Mouse (Mus musculus) midbrain, embryonic 12.5 days (tissue): Measurements from ENCODE around the gene Dcbld2. TPM values are rescaled to one million over a fixed set of nuclear protein-coding genes. Genes with fewer than 3 reads are reported as not detected.

Experiments
- ATAC-seq: fragments of 200-750 bp; cut with Nextera tagmentation; 2 replicates; pipeline ENCODE4 v1.8.0; 2017; ENCODE audit warnings: low read depth, moderate TSS enrichment, moderate library complexity; ENCODE audit not compliant: low FRiP score
- H3K27ac ChIP-seq: fragments of 300-500 bp; sonication (generic); replicated peaks from 2 replicates; pipeline ENCODE4 v1.5.1; 2016; ENCODE audit warnings: mild to moderate bottlenecking
- H3K27me3 ChIP-seq: fragments of 300-500 bp; sonication (generic); 2 replicates; pipeline ENCODE4 v1.6.1; 2016; ENCODE audit warnings: mild to moderate bottlenecking
- H3K36me3 ChIP-seq: fragments of 300-500 bp; sonication (generic); 2 replicates; pipeline ENCODE4 v1.6.1; 2016
- H3K4me1 ChIP-seq: fragments of 300-500 bp; sonication (generic); 2 replicates; pipeline ENCODE4 v1.6.1; 2016
- H3K4me2 ChIP-seq: fragments of 300-500 bp; sonication (generic); replicated peaks from 2 replicates; pipeline ENCODE4 v1.6.1; 2016; ENCODE audit warnings: mild to moderate bottlenecking, moderate library complexity
- H3K4me3 ChIP-seq: fragments of 300-500 bp; sonication (generic); 2 replicates; pipeline ENCODE4 v1.5.1; 2016; ENCODE audit warnings: mild to moderate bottlenecking
- H3K9ac ChIP-seq: fragments of 300-500 bp; sonication (generic); replicated peaks from 2 replicates; pipeline ENCODE4 v1.6.1; 2016; ENCODE audit warnings: mild to moderate bottlenecking, moderate library complexity
- H3K9me3 ChIP-seq: fragments of 300-500 bp; sonication (generic); 2 replicates; pipeline ENCODE4 v1.6.1; 2016; ENCODE audit warnings: mild to moderate bottlenecking
- WGBS: fragments of 180-500 bp; shearing (Covaris S2); methylation state at CpG from one replicate; pipeline ENCODE4 v1.1.7; 2016; 5-methylcytosine and 5-hydroxymethylcytosine counted together
- polyA plus RNA-seq: library from polyadenylated mRNA; unstranded; fragments of >200 nt; fragmentation: Nextera tagmentation; extraction: Ambion mirVana; gene quantifications from 2 replicates; pipeline ENCODE4 v1.2.1, GENCODE M21; 2016

Gene Dcbld2
- polyA plus RNA-seq, 1 experiment from 2014 or later = 7.9 TPM

DNA sequence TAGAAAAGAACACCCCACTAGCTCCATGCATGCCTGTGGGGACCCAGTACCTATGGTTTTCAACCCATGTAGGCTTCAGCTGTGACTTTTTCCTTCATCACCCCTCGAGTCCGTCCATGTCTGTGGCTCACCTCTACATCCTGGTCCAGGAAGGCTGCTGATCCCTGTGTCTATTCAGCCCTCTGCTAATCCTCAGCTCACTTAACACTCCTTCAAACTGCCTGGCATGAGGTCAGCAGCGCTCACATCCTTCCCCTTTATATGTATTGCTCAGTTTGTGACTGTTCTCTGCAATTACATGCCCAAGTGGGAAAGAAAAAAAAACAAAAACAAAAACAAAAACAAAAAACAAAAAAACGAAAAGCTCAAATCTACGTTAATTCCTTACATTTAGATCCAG, 91.4 kb downstream of the Dcbld2 start:
- H3K27me3 ChIP-seq = no peaks in the 10 kb centered on the region
- peak overlapping the region; percentile 66 for H3K27ac ChIP-seq
- 0 out of 2 replicates have a peak, but pooled peaks have one; percentile 17 for ATAC-seq
- no peak overlapping the region for H3K4me3 ChIP-seq
- WGBS = 35% methylated on average over 5 of the region's 5 CpGs
- no peak overlapping the region for H3K4me2 ChIP-seq
- no peaks in the 10 kb centered on the region for H3K36me3 ChIP-seq
- no peak overlapping the region for H3K9ac ChIP-seq
- H3K4me1 ChIP-seq = peaks cover 26% of the 10 kb centered on the region
- H3K9me3 ChIP-seq = no peaks in the 10 kb centered on the region

- H3K9me3 ChIP-seq = no peaks in the 10 kb centered on the region
- no peaks in the 10 kb centered on the region for H3K36me3 ChIP-seq
- no peak overlapping the region for H3K4me3 ChIP-seq
- no peak overlapping the region for H3K4me2 ChIP-seq
- no peak overlapping the region for H3K9ac ChIP-seq
- no peaks in the 10 kb centered on the region for H3K27me3 ChIP-seq
- 32% methylated on average over 6 of the region's 6 CpGs for WGBS
- peak; percentile 34; the same call in 1 of the 2 replicates for ATAC-seq
- peaks cover 26% of the 10 kb centered on the region for H3K4me1 ChIP-seq
- H3K27ac ChIP-seq = peak overlapping the region; percentile 10; the same call in 1 of the 2 replicates
These were observed 93.6 kb downstream of the Dcbld2 start for GRCm38 (mm10) chr16:58501760-58502301.

- H3K36me3 ChIP-seq = no peaks in the 10 kb centered on the region
- no peaks in the 10 kb centered on the region for H3K27me3 ChIP-seq
- WGBS = 79% methylated on average over 6 of the region's 6 CpGs
- ATAC-seq = no peak
- no peak overlapping the region for H3K9ac ChIP-seq
- no peak overlapping the region for H3K27ac ChIP-seq
- H3K9me3 ChIP-seq = no peaks in the 10 kb centered on the region
- H3K4me1 ChIP-seq = peaks cover 26% of the 10 kb centered on the region
- no peak overlapping the region for H3K4me2 ChIP-seq
- H3K4me3 ChIP-seq = no peak overlapping the region
These were observed 94.3 kb downstream of the Dcbld2 start for GRCm38 (mm10) chr16:58502566-58502965.

DNA sequence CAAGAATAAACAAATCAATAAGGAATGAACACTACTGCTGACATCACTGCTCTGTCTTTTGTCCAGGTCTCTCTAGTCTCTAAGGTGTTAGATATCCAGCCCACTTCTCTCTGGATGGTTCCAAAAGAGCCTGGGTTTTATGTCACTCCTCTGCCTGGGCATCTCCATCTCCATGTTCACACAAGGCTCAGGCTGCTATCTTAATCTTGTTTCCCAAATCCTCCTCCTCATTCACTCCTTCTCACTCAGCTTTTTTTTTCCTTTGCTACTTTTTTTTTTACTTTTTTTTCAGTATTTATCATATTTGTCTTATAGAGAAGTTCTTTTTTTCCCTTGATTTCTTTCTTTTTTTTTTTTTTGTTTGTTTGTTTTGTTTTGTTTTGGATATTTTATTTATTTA, 96.7 kb downstream of the Dcbld2 start:
- Histone ChIP-seq H3K9ac (no peak overlapping the region), H3K27ac (no peak overlapping the region), H3K27me3 (no peaks in the 10 kb centered on the region), H3K4me1 (peaks cover 19% of the 10 kb centered on the region), H3K9me3 (no peaks in the 10 kb centered on the region), H3K36me3 (no peaks in the 10 kb centered on the region), H3K4me3 (no peak overlapping the region), H3K4me2 (no peak overlapping the region)
- ATAC-seq = no peak

DNA sequence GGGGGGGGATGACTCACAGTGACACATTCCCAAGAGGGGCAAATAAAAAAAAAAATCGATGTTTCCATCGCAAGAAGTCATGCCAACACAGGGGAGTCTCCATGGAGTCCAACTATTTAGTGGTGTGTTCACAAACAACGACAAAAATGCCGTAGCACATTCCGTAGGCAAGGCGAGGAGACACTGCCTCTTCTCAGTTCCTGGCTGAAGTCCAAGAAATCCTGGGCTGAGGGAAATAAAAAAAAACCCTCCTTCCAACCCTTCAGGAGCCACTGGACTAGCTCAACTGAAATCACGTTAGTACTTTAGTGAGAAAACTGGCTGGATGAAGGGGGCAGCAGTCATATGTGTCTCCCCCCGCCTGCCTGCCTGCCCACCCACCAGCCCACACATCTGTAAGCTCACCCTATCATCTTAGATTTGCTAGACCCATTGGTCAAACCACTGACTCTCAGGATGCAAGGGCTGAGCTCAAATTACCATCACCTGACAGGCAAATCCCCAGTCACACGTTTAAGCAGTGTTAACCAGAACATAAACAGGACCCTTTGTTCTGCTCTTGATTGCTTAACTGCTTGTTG, 104.0 kb downstream of the Dcbld2 start:
- Histone ChIP-seq H3K27me3 (no peaks in the 10 kb centered on the region), H3K4me1 (peaks cover 27% of the 10 kb centered on the region), H3K9me3 (no peaks in the 10 kb centered on the region), H3K9ac (no peak overlapping the region), H3K4me2 (no peak overlapping the region), H3K36me3 (no peaks in the 10 kb centered on the region), H3K27ac (no peak overlapping the region), H3K4me3 (no peak overlapping the region)
- WGBS = 45% methylated on average over 9 of the region's 9 CpGs
- ATAC-seq = peak; percentile 42

GRCm38 (mm10) chr16:58512887-58513286, 104.6 kb downstream of the Dcbld2 start:
- WGBS = 36% methylated on average over 3 of the region's 3 CpGs
- Histone ChIP-seq H3K9ac (no peak overlapping the region), H3K27me3 (no peaks in the 10 kb centered on the region), H3K36me3 (no peaks in the 10 kb centered on the region), H3K9me3 (no peaks in the 10 kb centered on the region), H3K4me1 (peaks cover 24% of the 10 kb centered on the region), H3K27ac (no peak overlapping the region), H3K4me3 (no peak overlapping the region), H3K4me2 (no peak overlapping the region)
- ATAC-seq = peak; percentile 55; the same call in 1 of the 2 replicates

- H3K27me3 ChIP-seq = no peaks in the 10 kb centered on the region
- peaks cover 22% of the 10 kb centered on the region for H3K4me1 ChIP-seq
- no peak overlapping the region for H3K4me2 ChIP-seq
- no peak overlapping the region for H3K27ac ChIP-seq
- no peak overlapping the region for H3K4me3 ChIP-seq
- no peaks in the 10 kb centered on the region for H3K36me3 ChIP-seq
- no peaks in the 10 kb centered on the region for H3K9me3 ChIP-seq
- H3K9ac ChIP-seq = no peak overlapping the region
- 40% methylated on average over 6 of the region's 6 CpGs for WGBS
- ATAC-seq = no peak
These were observed 105.5 kb downstream of the Dcbld2 start for GRCm38 (mm10) chr16:58513755-58514154.

DNA sequence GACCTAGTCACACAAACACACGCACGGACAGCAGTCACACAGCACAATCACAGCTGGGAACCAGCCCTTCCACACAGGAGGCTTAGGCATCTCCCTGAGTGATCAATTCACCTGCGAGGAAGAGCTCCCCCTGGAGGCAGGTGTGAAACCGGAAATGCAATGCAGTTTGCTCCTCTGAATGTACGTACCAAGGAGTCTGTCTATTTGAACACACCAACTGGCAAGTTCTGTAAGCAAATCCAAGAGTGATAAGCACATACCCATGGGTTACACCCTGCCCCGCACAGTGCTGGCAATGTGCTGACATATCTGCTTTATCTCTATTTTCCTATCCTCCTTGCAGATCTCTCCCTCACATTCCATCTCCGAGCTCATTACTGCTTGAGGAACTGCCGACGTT, 106.3 kb downstream of the Dcbld2 start:
- no peak overlapping the region for H3K4me3 ChIP-seq
- no peak for ATAC-seq
- H3K27me3 ChIP-seq = no peaks in the 10 kb centered on the region
- no peak overlapping the region for H3K27ac ChIP-seq
- H3K9me3 ChIP-seq = no peaks in the 10 kb centered on the region
- no peak overlapping the region for H3K4me2 ChIP-seq
- no peak overlapping the region for H3K9ac ChIP-seq
- H3K4me1 ChIP-seq = peaks cover 22% of the 10 kb centered on the region
- 89% methylated on average over 9 of the region's 9 CpGs for WGBS
- no peaks in the 10 kb centered on the region for H3K36me3 ChIP-seq

DNA sequence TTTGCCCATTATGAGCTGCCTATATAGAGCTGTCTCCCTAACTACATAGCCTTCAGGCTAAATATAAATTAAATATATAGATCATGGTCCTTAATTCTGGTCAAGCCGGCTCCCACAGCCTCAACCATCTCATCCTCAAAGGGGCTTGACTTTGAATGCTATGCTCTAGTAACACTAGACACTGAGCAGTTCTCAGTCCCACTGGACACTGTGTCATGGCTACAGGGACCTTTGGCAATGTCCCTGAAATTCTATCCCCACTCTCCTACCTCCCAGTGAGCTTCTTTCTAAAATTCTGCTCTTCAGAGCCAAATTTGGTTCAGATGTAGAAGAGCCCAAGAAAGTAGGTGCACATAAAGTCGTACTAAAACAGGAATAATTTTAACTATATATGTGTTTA, 107.9 kb downstream of the Dcbld2 start:
- ATAC-seq = no peak
- no peak overlapping the region for H3K9ac ChIP-seq
- H3K4me3 ChIP-seq = no peak overlapping the region
- H3K27me3 ChIP-seq = no peaks in the 10 kb centered on the region
- no peak overlapping the region for H3K4me2 ChIP-seq
- H3K4me1 ChIP-seq = peaks cover 16% of the 10 kb centered on the region
- no peak overlapping the region for H3K27ac ChIP-seq
- H3K9me3 ChIP-seq = no peaks in the 10 kb centered on the region
- 88% methylated on average over 2 of the region's 2 CpGs for WGBS
- H3K36me3 ChIP-seq = no peaks in the 10 kb centered on the region

GRCm38 (mm10) chr16:58516960-58517798, 108.9 kb downstream of the Dcbld2 start:
- Histone ChIP-seq H3K4me1 (peaks cover 15% of the 10 kb centered on the region), H3K9ac (no peak overlapping the region), H3K36me3 (no peaks in the 10 kb centered on the region), H3K9me3 (no peaks in the 10 kb centered on the region), H3K4me2 (no peak overlapping the region), H3K4me3 (no peak overlapping the region), H3K27ac (no peak overlapping the region), H3K27me3 (peaks cover 7% of the 10 kb centered on the region)
- 91% methylated on average over 7 of the region's 7 CpGs for WGBS
- no peak for ATAC-seq
